Mouse (Mus musculus): ENCODE results near the gene 1700037H04Rik. TPM values are rescaled to one million over a fixed set of nuclear protein-coding genes. Genes with fewer than 3 reads are reported as not detected.

1700037H04Rik gene
- total RNA-seq (2021): 1 to 10 TPM; 3.6 to 4.5 TPM
- long read RNA-seq, experiment 1, transcript 1700037H04Rik-202 (6 exons, 1,241 nt): major isoform, 8 of 9 reads
- long read RNA-seq, experiment 1, partial matches to known transcripts: 0 of 9 reads
- long read RNA-seq, experiment 1, other reads (novel, unspliced or antisense): 1 of 9 reads
- long read RNA-seq, experiment 2, transcript 1700037H04Rik-202 (6 exons, 1,241 nt): major isoform, 5 of 5 reads
- long read RNA-seq, experiment 2, partial matches to known transcripts: 0 of 5 reads
- long read RNA-seq, experiment 2, other reads (novel, unspliced or antisense): 0 of 5 reads

- Histone ChIP-seq H3K27ac (peak within 1 kb of the TSS; percentile 97), H3K4me3 (peak within 1 kb of the TSS; percentile 90)
- intact Hi-C loops (cut with DNase I): loop anchor here (5.0 kb wide), 2 partner anchors 63 to 92 kb away; no protein-coding TSS in a partner anchor
- DNase-seq: peak; percentile 98
- no peak for TF ChIP-seq CTCF (IDR thresholded peaks at IDR 0.05)
Observed at GRCm38 (mm10) chr2:131159938-131160581, at the start of gene 1700037H04Rik. Gene 1700037H04Rik (minus strand): TSS chr2:131160081.

GRCm38 (mm10) chr2:131209125-131209795 is 49.4 kb upstream of the 1700037H04Rik start:
- no peak for DNase-seq
- Histone ChIP-seq H3K27ac (peak overlapping the region; percentile 100), H3K4me3 (peak overlapping the region; percentile 82)
- intact Hi-C loops (cut with DNase I): loop anchor here (2.0 kb wide), 1 partner anchor 114 kb away; no protein-coding TSS in a partner anchor
- no peak for TF ChIP-seq CTCF (IDR thresholded peaks at IDR 0.05)

DNA sequence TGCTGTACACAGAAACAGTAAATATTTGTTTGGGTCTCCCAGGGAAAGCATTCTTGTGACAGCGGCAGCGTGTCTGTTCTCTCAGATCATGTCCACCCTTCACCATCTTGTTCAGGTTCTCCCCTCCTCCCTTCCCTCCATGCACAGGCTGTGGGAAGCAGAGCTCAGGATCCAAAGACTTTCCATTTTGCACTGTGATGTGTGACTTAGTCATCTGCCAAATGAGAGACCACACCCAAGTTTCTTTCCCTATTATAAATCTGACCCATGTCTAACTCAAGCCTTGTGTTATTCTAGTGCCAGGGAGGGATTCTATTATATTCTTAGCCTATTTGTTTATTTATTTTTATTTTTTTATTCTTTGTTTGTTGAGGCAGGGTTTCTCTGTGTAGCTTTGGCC is 48.5 kb upstream of the 1700037H04Rik start:
- DNase-seq: no peak
- no peak overlapping the region for H3K4me3 ChIP-seq
- TF ChIP-seq CTCF (IDR thresholded peaks at IDR 0.05): no peak
- peak overlapping the region; percentile 9 for H3K27ac ChIP-seq
- intact Hi-C loops (cut with DNase I): loop anchor here (2.0 kb wide), 1 partner anchor 114 kb away; no protein-coding TSS in a partner anchor

DNA sequence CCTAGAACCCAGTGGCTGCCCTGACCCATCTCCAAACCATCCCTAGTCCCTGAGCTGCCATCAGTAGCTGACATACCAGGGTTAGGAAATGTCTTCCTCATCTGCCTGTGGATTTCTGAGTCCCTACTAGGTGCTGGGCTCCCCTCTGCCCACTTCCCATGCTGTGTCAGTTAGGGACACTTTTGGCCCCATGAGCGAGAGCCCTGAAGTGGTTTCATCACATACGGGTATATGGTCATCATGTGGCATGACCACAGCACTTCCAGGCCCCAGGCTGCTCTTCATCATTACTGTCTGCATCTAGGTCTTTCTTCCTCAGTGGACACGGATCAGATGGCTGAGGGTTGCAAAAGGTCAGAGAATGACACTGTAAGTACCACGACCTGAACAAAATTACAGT is 46.9 kb upstream of the 1700037H04Rik start, which contains the start of gene Ap5s1:
TSS of gene Ap5s1 (plus strand) at position 301 of the 400 bp plus-strand sequence.
- intact Hi-C loops (cut with DNase I): no loop called here
- TF ChIP-seq CTCF (IDR thresholded peaks at IDR 0.05): no peak
- H3K27ac ChIP-seq: peak within 1 kb of the TSS; percentile 87

DNA sequence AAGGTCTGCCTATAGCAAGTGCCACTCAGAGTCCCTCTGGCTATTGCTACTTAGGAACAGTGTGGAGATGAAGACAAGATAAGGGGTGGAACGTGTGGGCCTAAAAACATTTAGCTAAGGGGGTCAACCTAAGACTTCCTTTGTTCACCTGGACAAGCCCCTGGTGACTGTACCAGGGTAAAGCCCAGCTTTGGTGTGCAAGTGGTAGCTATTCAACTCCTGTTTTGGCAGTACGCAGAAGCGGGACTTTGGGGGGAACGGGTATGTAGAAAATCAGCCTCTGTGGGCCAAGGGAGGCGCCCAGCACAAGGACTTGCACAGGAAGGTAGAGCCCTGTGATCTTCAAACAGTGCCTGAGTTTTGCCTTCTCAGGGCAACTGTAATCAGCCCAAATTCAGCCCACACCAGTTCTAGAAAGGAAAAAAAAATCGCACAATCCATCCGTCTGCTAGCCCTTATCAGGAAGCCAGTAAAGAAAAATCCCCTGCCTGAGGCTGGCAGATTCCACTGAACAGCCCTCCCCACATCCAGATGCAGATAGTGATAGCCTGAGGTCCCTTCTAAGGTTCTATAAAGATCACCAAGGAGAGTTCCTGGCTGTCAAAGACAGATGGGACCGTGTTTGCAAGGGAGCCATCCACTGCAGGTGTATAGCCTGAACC is 45.8 kb upstream of the 1700037H04Rik start:
- no peak for DNase-seq
- TF ChIP-seq CTCF (IDR thresholded peaks at IDR 0.05): no peak
- no peak overlapping the region; the same call in 1 of the 2 replicates for H3K4me3 ChIP-seq
- intact Hi-C loops (cut with DNase I): loop anchor here (2.0 kb wide), 1 partner anchor 19 kb away; the partner anchor contains the start of genes Cdc25b and Spef1
- peak overlapping the region; percentile 87 for H3K27ac ChIP-seq

More for the DNA sequence above, 46.9 kb upstream of the 1700037H04Rik start, which contains the start of gene Ap5s1:
- no peak for DNase-seq
- no peak within 1 kb of the TSS for H3K4me3 ChIP-seq

DNA sequence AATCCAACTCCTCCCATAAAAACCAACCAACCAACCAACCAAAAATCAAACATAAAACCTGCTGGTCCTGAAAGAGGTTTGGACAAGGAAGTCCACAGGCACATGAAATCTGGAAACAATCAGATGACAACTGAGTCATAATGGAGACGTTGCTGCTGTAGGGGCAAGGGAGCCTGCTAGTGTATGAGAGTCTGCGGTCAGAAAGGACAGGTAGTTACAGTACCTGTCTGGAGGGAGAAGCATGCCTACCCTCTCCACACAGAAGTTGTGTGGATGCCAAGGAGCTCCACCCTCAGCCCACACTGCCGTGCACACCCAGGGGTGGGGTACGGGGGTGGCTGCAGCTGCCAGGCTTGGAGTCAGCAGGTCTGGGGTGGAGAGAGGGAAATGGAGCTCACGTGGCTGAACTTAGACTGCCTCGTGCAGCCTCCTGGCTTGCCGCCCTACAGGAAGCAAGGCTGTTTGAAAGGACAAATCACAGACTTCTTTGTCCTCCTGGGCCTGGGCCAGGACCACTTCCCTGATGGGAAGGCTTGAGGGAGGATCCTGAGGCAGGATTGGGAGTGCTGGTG is 44.6 kb upstream of the 1700037H04Rik start:
- no peak for TF ChIP-seq CTCF (IDR thresholded peaks at IDR 0.05)
- H3K27ac ChIP-seq: peak overlapping the region; percentile 87
- peak; percentile 96 for DNase-seq
- intact Hi-C loops (cut with DNase I): loop anchor here (2.0 kb wide), 1 partner anchor 18 kb away; the partner anchor contains the start of genes Cdc25b and Spef1
- peak overlapping the region; percentile 51 for H3K4me3 ChIP-seq

- intact Hi-C loops (cut with DNase I): loop anchor here (2.0 kb wide), 1 partner anchor 17 kb away; the partner anchor contains the start of genes Cdc25b and Spef1
- no peak overlapping the region for H3K4me3 ChIP-seq
- TF ChIP-seq CTCF (IDR thresholded peaks at IDR 0.05): no peak
- peak overlapping the region; percentile 87 for H3K27ac ChIP-seq
- no peak for DNase-seq
Observed at GRCm38 (mm10) chr2:131203816-131204409, 44.0 kb upstream of the 1700037H04Rik start.

DNA sequence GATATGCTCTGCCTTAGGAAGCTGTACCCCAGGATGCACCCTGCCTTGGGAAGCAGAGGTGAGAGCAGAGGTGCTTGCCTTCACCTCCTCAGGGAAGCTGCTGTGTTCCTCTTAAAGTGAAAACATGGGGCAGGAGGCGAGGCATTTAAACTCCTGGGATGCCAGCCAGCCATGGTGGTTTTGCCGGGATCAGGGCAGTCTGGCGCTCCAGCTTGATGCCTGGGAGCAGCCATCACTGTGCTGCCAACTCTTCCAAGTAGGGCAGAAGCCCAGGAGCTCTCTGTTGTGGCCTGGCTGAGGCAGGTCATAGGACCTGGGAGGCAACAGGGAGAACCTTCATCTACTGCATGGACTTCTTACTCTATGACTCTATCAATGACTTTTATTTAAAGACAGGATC is 41.4 kb upstream of the 1700037H04Rik start:
- TF ChIP-seq CTCF (IDR thresholded peaks at IDR 0.05): no peak
- no peak for DNase-seq
- intact Hi-C loops (cut with DNase I): no loop called here
- Histone ChIP-seq H3K27ac (no peak overlapping the region), H3K4me3 (no peak overlapping the region)

GRCm38 (mm10) chr2:131200710-131201109 is 40.8 kb upstream of the 1700037H04Rik start:
- Histone ChIP-seq H3K4me3 (no peak overlapping the region), H3K27ac (no peak overlapping the region)
- intact Hi-C loops (cut with DNase I): no loop called here
- no peak for TF ChIP-seq CTCF (IDR thresholded peaks at IDR 0.05)
- DNase-seq: no peak

DNA sequence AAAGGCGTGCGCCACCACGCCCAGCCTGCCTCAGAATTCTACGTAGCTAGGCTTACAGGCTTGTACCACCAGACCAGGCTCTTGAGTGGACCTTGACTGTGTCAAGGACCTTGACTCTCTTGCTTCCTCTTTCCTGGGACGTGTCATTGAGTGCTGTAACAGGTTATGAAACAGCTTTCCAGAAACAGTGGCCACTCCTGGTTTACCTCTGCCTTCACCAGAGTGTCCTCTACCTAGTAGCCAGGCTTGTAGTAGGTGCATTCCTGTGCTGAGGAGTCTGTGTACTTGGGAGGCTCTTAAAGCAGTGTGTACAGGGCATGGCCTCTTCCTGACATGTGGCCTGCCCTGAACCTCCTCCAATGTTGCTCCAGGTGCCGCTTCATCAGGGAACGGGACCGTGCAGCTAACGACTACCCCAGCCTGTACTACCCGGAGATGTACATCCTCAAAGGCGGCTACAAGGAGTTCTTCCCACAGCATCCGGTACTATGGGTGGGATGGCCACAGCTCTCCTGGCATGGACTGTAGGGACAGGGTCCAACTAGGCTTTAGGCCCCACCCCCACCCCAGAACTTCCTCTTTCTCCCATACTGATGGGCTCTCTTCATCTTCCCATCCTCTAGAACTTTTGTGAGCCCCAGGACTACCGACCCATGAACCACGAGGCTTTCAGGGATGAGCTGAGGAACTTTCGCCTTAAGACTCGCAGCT is 36.9 kb upstream of the 1700037H04Rik start:
- intact Hi-C loops (cut with DNase I): no loop called here
- H3K4me3 ChIP-seq: no peak overlapping the region
- no peak for TF ChIP-seq CTCF (IDR thresholded peaks at IDR 0.05)
- no peak overlapping the region for H3K27ac ChIP-seq
- no peak for DNase-seq

GRCm38 (mm10) chr2:131191005-131191390 is 31.1 kb upstream of the 1700037H04Rik start:
- Histone ChIP-seq H3K27ac (no peak overlapping the region), H3K4me3 (no peak overlapping the region)
- TF ChIP-seq CTCF (IDR thresholded peaks at IDR 0.05): no peak
- intact Hi-C loops (cut with DNase I): no loop called here
- DNase-seq: no peak
